Comparison of ENCODE assay signal across 8 mouse cellular contexts in the genomic region with DNA sequence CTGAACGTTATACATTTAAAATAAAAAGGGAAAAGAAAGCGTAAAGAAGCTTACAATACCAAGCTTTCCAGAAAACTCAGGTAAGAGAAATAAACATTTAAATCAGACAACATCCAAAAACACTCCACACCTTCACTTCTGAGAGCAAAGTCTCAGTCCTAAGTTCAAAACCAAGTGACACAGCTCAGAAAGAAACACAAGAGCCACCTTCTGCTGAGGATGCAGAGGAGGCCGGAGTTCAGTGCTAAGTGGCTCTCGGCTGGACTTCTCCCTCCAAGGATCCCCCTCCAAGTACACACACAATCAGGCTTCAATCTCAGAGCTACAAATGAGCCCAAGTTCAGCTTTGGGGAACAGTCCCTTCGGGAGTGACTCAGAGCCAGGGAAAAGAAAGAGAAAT. TPM values are rescaled to one million over a fixed set of nuclear protein-coding genes. Genes with fewer than 3 reads are reported as not detected.
DNase-seq lines count a peak whose midpoint lies in the region; ATAC-seq lines count a peak whose summit lies in the region.

No protein-coding gene starts in this region.

- no peak for ATAC-seq in lung, embryonic 15.5 days (ENCODE audit: borderline replicate concordance, extremely low read depth, low FRiP score, low TSS enrichment)
- no peak for ATAC-seq in limb, embryonic 11.5 days (ENCODE audit: insufficient number of reproducible peaks, low FRiP score, low TSS enrichment, low read depth)
- no peak for ATAC-seq in stomach, embryonic 14.5 days (ENCODE audit: insufficient number of reproducible peaks, insufficient read depth, low FRiP score, low read depth)

- H3K4me1 ChIP-seq in lung, embryonic 15.5 days: peaks cover 60% of the 10 kb centered on the region
- H3K4me1 ChIP-seq in hindbrain, embryonic 10.5 days (replicated peaks): peaks cover 68% of the 10 kb centered on the region
- H3K4me1 ChIP-seq in limb, embryonic 11.5 days (ENCODE audit: control insufficient read depth, insufficient read depth, low read length): peaks cover 21% of the 10 kb centered on the region
- peaks cover 49% of the 10 kb centered on the region for H3K4me1 ChIP-seq in stomach, embryonic 14.5 days (ENCODE audit: control insufficient read depth, insufficient read depth, low read length)

- WGBS in lung, embryonic 15.5 days: 56% methylated on average over 5 of the region's 5 CpGs
- WGBS in hindbrain, embryonic 10.5 days: 88% methylated on average over 5 of the region's 5 CpGs
- 89% methylated on average over 5 of the region's 5 CpGs for WGBS in limb, embryonic 11.5 days
- 69% methylated on average over 5 of the region's 5 CpGs for WGBS in stomach, embryonic 14.5 days

- H3K9ac ChIP-seq in lung, embryonic 15.5 days: peak overlapping the region; percentile 2; the same call in 1 of the 2 replicates
- no peak overlapping the region for H3K9ac ChIP-seq in limb, embryonic 11.5 days (ENCODE audit: low read length)
- no peak overlapping the region for H3K9ac ChIP-seq in stomach, embryonic 14.5 days (replicated peaks; ENCODE audit: low read depth, low read length)

- peak overlapping the region; percentile 88 for H3K4me2 ChIP-seq in lung, embryonic 15.5 days
- peak overlapping the region; percentile 98 for H3K4me2 ChIP-seq in limb, embryonic 11.5 days (ENCODE audit: low read depth, severe bottlenecking)
- H3K4me2 ChIP-seq in stomach, embryonic 14.5 days (replicated peaks; ENCODE audit: low read depth, low read length): peak overlapping the region; percentile 99

- intact Hi-C loops in left cerebral cortex, postnatal 10 days (cut with DNase I): loop anchor here (5.0 kb wide), 1 partner anchor 42 kb away; no protein-coding TSS in a partner anchor

- H3K36me3 ChIP-seq in lung, embryonic 15.5 days: no peaks in the 10 kb centered on the region
- peaks cover 18% of the 10 kb centered on the region for H3K36me3 ChIP-seq in hindbrain, embryonic 10.5 days
- no peaks in the 10 kb centered on the region for H3K36me3 ChIP-seq in limb, embryonic 11.5 days (ENCODE audit: control insufficient read depth, insufficient read depth, low read length)
- no peaks in the 10 kb centered on the region; the same call in 1 of the 2 replicates for H3K36me3 ChIP-seq in stomach, embryonic 14.5 days (ENCODE audit: control insufficient read depth, insufficient read depth, low read length)

- H3K27me3 ChIP-seq in lung, embryonic 15.5 days: no peaks in the 10 kb centered on the region
- no peaks in the 10 kb centered on the region; the same call in 1 of the 2 replicates for H3K27me3 ChIP-seq in hindbrain, embryonic 10.5 days (ENCODE audit: insufficient read depth, poor library complexity, severe bottlenecking)
- H3K27me3 ChIP-seq in limb, embryonic 11.5 days (ENCODE audit: control insufficient read depth, insufficient read depth, low read length): no peaks in the 10 kb centered on the region
- no peaks in the 10 kb centered on the region for H3K27me3 ChIP-seq in stomach, embryonic 14.5 days (ENCODE audit: control insufficient read depth, insufficient read depth, low read length)

- H3K9me3 ChIP-seq in lung, embryonic 15.5 days: no peaks in the 10 kb centered on the region
- no peaks in the 10 kb centered on the region for H3K9me3 ChIP-seq in hindbrain, embryonic 10.5 days
- H3K9me3 ChIP-seq in limb, embryonic 11.5 days (ENCODE audit: control insufficient read depth, low read length): no peaks in the 10 kb centered on the region
- no peaks in the 10 kb centered on the region for H3K9me3 ChIP-seq in stomach, embryonic 14.5 days (ENCODE audit: control insufficient read depth, low read depth, low read length)

- H3K4me3 ChIP-seq in lung, embryonic 15.5 days: 0 out of 2 replicates have a peak overlapping the region, but pooled peaks have one; percentile 60
- peak overlapping the region; percentile 89 for H3K4me3 ChIP-seq in hindbrain, embryonic 10.5 days
- no peak overlapping the region for H3K4me3 ChIP-seq in limb, embryonic 11.5 days (ENCODE audit: low read depth, low read length)
- 0 out of 2 replicates have a peak overlapping the region, but pooled peaks have one; percentile 65 for H3K4me3 ChIP-seq in stomach, embryonic 14.5 days (ENCODE audit: low read depth, low read length)

- no peak overlapping the region for H3K27ac ChIP-seq in lung, embryonic 15.5 days
- H3K27ac ChIP-seq in hindbrain, embryonic 10.5 days: 0 out of 2 replicates have a peak overlapping the region, but pooled peaks have one; percentile 40
- no peak overlapping the region for H3K27ac ChIP-seq in limb, embryonic 11.5 days (replicated peaks; ENCODE audit: low read depth, low read length)
- no peak overlapping the region for H3K27ac ChIP-seq in stomach, embryonic 14.5 days (ENCODE audit: low read length)

- DNase-seq in lung, adult 18-20 months: no peak
- DNase-seq in hindbrain, embryonic 10.5 days (ENCODE audit: low spot score): no peak
- DNase-seq in limb, embryonic 11.5 days (ENCODE audit: low spot score): no peak
- DNase-seq in left cerebral cortex, postnatal 10 days (ENCODE audit: extremely low spot score in 1 of 2, low spot score in 2 of 2): no peak
- no peak for DNase-seq in cerebellum, postnatal 14 days
- DNase-seq in right cerebral cortex, postnatal 36 days (ENCODE audit: low spot score in 2 of 2): no peak

RNA-seq across cellular contexts. Expression of gene Zcchc14, which starts 3.3 kb away (rescaled TPM):
- polyA plus RNA-seq in lung, embryonic 15.5 days (2015; fragmentation: Nextera tagmentation; extraction: Ambion mirVana): 13.5 and 14.2 TPM in 2 replicates
- polyA plus RNA-seq in hindbrain, embryonic 10.5 days (2016; fragmentation: Nextera tagmentation; extraction: Ambion mirVana): 14.6 and 17.3 TPM in 2 replicates
- 19.0 and 20.5 TPM in 2 replicates for polyA plus RNA-seq in limb, embryonic 11.5 days (2014; fragmentation: Nextera tagmentation; extraction: Ambion mirVana)
- 28.7 TPM in 2 replicates for polyA plus RNA-seq in stomach, embryonic 14.5 days (2014; fragmentation: Nextera tagmentation; extraction: Ambion mirVana)
- total RNA-seq in left cerebral cortex, postnatal 10 days (2021): 10 to 100 TPM; 80.7 to 87.0 TPM

RNA-seq across cellular contexts. Expression of gene Map1lc3b, which starts 59.3 kb away (rescaled TPM):
- polyA plus RNA-seq in lung, embryonic 15.5 days (2015; fragmentation: Nextera tagmentation; extraction: Ambion mirVana): 199 and 200 TPM in 2 replicates
- 222 and 268 TPM in 2 replicates for polyA plus RNA-seq in hindbrain, embryonic 10.5 days (2016; fragmentation: Nextera tagmentation; extraction: Ambion mirVana)
- 195 and 217 TPM in 2 replicates for polyA plus RNA-seq in limb, embryonic 11.5 days (2014; fragmentation: Nextera tagmentation; extraction: Ambion mirVana)
- polyA plus RNA-seq in stomach, embryonic 14.5 days (2014; fragmentation: Nextera tagmentation; extraction: Ambion mirVana): 240 and 249 TPM in 2 replicates
- 100 to 1,000 TPM; 158 to 163 TPM for total RNA-seq in left cerebral cortex, postnatal 10 days (2021)
